8 mouse cellular contexts compared by ENCODE assay signal in genomic region chr13:111808637-111809465, GRCm38 (mm10). TPM values are rescaled to one million over a fixed set of nuclear protein-coding genes. Genes with fewer than 3 reads are reported as not detected.
DNase-seq lines count a peak whose midpoint lies in the region; ATAC-seq and TF ChIP-seq lines count a peak whose summit lies in the region.

TSS of gene Map3k1 (minus strand) at chr13:111808993.

- H3K4me2 ChIP-seq in forebrain, postnatal 0 days (ENCODE audit: low read depth) = peak within 1 kb of the TSS; percentile 84
- peak within 1 kb of the TSS; percentile 87 for H3K4me2 ChIP-seq in lung, postnatal 0 days (replicated peaks; ENCODE audit: low read depth, low read length)

- TF ChIP-seq EP300 in lung, postnatal 0 days (IDR thresholded peaks at IDR 0.05) = no peak

- H3K36me3 ChIP-seq in G1E (replicated peaks) = peaks cover 4% of the 10 kb centered on the region
- H3K36me3 ChIP-seq in forebrain, postnatal 0 days (ENCODE audit: insufficient read depth) = no peaks in the 10 kb centered on the region
- H3K36me3 ChIP-seq in lung, postnatal 0 days (ENCODE audit: insufficient read depth, low read length) = no peaks in the 10 kb centered on the region

- no peaks in the 10 kb centered on the region for H3K9me3 ChIP-seq in G1E (replicated peaks)
- no peaks in the 10 kb centered on the region for H3K9me3 ChIP-seq in forebrain, postnatal 0 days (ENCODE audit: low read length)
- no peaks in the 10 kb centered on the region for H3K9me3 ChIP-seq in lung, postnatal 0 days (ENCODE audit: low read length)

- WGBS in forebrain, postnatal 0 days = 4% methylated on average over 84 of the region's 136 CpGs
- 3% methylated on average over 43 of the region's 136 CpGs for WGBS in lung, postnatal 0 days

- no peak for TF ChIP-seq CTCF in G1E (IDR thresholded peaks at IDR 0.05; ENCODE audit: low read depth, low read length)
- TF ChIP-seq CTCF in forebrain, postnatal 0 days (IDR thresholded peaks at IDR 0.05; ENCODE audit: low read depth) = no peak
- TF ChIP-seq CTCF in lung, postnatal 0 days (IDR thresholded peaks at IDR 0.05) = peak; percentile 17; the same call in 1 of the 2 replicates

- no peak for ATAC-seq in G1E (ENCODE audit: extremely low read depth, insufficient number of reproducible peaks, low FRiP score, poor library complexity, severe bottlenecking)
- ATAC-seq in forebrain, postnatal 0 days = peak; percentile 87
- ATAC-seq in lung, postnatal 0 days = peak; percentile 81

- peak; percentile 79 for DNase-seq in G1E (ENCODE audit: low spot score)
- DNase-seq in cerebellum, adult 18-20 months = peak; percentile 67 to 86
- DNase-seq in forebrain, postnatal 0 days = peak; percentile 84
- DNase-seq in heart, postnatal 4 days = peak; percentile 74
- peak; percentile 57 for DNase-seq in layer of hippocampus, adult 9-11 months
- DNase-seq in lung, postnatal 0 days (ENCODE audit: low spot score) = peak; percentile 80
- peak; percentile 88 for DNase-seq in retina, postnatal 1 day
- DNase-seq in urinary bladder, adult 2 months (ENCODE audit: low spot score) = peak; percentile 77

- H3K4me3 ChIP-seq in G1E (ENCODE audit: low read depth, low read length) = peak within 1 kb of the TSS; percentile 89
- H3K4me3 ChIP-seq in forebrain, postnatal 0 days (ENCODE audit: low read depth, low read length) = peak within 1 kb of the TSS; percentile 88
- H3K4me3 ChIP-seq in lung, postnatal 0 days (ENCODE audit: low read depth, low read length) = peak within 1 kb of the TSS; percentile 97

- H3K27me3 ChIP-seq in G1E (ENCODE audit: insufficient read depth, low read length) = peaks cover 14% of the 10 kb centered on the region; the same call in 1 of the 2 replicates
- H3K27me3 ChIP-seq in forebrain, postnatal 0 days (ENCODE audit: insufficient read depth, low read length) = 0 out of 2 replicates have a peak, but pooled peaks cover 5% of the 10 kb centered on the region
- no peaks in the 10 kb centered on the region for H3K27me3 ChIP-seq in lung, postnatal 0 days (replicated peaks; ENCODE audit: insufficient read depth, low read length)

- peaks cover 36% of the 10 kb centered on the region for H3K4me1 ChIP-seq in G1E (ENCODE audit: insufficient read depth, low read depth, low read length)
- no peaks in the 10 kb centered on the region for H3K4me1 ChIP-seq in forebrain, postnatal 0 days (ENCODE audit: insufficient read depth)
- H3K4me1 ChIP-seq in lung, postnatal 0 days (ENCODE audit: insufficient read depth, low read depth, low read length) = peaks cover 12% of the 10 kb centered on the region; the same call in 1 of the 2 replicates

- H3K9ac ChIP-seq in forebrain, postnatal 0 days = peak within 1 kb of the TSS; percentile 71
- H3K9ac ChIP-seq in lung, postnatal 0 days (replicated peaks; ENCODE audit: low read depth) = peak within 1 kb of the TSS; percentile 88

- peak within 1 kb of the TSS; percentile 93 for H3K27ac ChIP-seq in forebrain, postnatal 0 days (ENCODE audit: low read depth, low read length)
- H3K27ac ChIP-seq in lung, postnatal 0 days (ENCODE audit: low read length) = peak within 1 kb of the TSS; percentile 98

RNA-seq across cellular contexts. Expression of gene Map3k1, which starts in this region (rescaled TPM):
- total RNA-seq in G1E (2014; fragmentation: Nextera tagmentation) = 51.7 and 51.8 TPM in 2 replicates
- 74.5 and 99.2 TPM in 2 replicates for total RNA-seq in G1E (2017)
- polyA plus RNA-seq in G1E (2012) = 23.7 and 24.6 TPM in 2 replicates
- total RNA-seq in forebrain, postnatal 0 days (2014; rRNA removed) = 14.3 and 18.9 TPM in 2 replicates
- polyA plus RNA-seq in forebrain, postnatal 0 days (2015; fragmentation: Nextera tagmentation; extraction: Ambion mirVana) = 4.0 and 7.0 TPM in 2 replicates
- 10 to 100 TPM; 29.9 to 33.8 TPM for total RNA-seq in heart, postnatal 4 days (2021)
- polyA plus RNA-seq in lung, postnatal 0 days (2015; fragmentation: Nextera tagmentation; extraction: Ambion mirVana) = 16.6 and 18.0 TPM in 2 replicates
- 19.8 and 23.9 TPM in 2 replicates for polyA plus RNA-seq in urinary bladder, adult 2 months (2012; rRNA removed)
